Mouse (Mus musculus) heart, postnatal 25 days (tissue): Measurements from ENCODE around the gene Olfr699. TPM values are rescaled to one million over a fixed set of nuclear protein-coding genes. Genes with fewer than 3 reads are reported as not detected.
"Not testable (repeated sequence)": the region's sequence is repeated elsewhere in the genome, so short reads cannot be mapped to it uniquely, and the experiment has no call there.

Source experiments
- DNase-seq: peaks from one replicate; pipeline ENCODE4 v3.0.0; 2022; ENCODE audit warnings: low spot score
- intact Hi-C: fragments of 180-260 bp; cut with DNase I; formaldehyde crosslinking; loops from one replicate; pipeline ENCODE4 v1.15.1; 2025
- total RNA-seq, 2 experiments: library from RNA; stranded (reverse); gene quantifications; 2 replicates each; pipeline ENCODE4 v1.2.3; 2021

Olfr699 gene
- total RNA-seq = not detected

DNA sequence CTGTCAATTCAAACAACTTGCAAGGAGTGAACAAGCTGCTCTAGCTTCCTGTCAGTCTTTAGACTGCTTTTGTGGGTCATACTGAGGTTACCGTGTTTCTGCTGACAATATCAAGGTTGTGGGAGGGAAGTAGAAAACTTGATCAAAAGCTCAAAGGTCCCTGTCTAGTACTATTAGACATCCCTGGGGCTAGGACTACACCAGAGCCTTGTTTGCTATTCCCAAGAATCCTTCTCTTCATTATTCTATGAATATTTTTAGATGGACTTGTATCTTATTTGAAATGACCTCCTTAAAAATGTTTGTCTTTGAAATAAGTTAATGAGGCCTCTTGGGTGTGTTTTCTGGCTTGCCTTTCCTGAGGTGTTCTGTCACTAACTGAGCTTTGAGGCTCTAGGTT, at the start of gene Olfr699:
Gene Olfr699, minus strand, starts transcription at position 101 of the 400 bp plus-strand sequence.
- no peak for DNase-seq
- intact Hi-C loops = no loop called here

DNA sequence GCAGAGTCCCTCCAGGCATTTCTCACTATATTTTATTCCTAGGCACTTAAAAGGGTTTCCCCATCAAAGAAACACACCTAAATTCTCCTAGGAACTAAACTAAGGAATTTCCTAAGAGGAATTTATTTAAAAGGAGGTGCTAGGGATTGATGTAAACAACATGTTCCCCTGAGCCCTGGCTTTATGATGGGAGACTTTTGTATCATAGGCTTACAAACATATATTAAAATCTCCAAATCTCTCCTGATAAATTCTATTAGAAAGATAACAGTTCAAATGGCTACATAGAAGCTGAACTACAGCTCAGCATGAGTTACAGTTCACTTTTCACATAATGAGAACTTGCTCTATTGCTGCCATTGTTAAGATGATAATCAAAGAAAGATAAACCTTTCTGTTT, 40.8 kb upstream of the Olfr699 start, which contains the start of gene Olfr702:
Gene Olfr702, minus strand, starts transcription at position 101 of the 400 bp plus-strand sequence.
- no peak for DNase-seq
- intact Hi-C loops = no loop called here

GRCm38 (mm10) chr7:106818414-106818813, 25.4 kb upstream of the Olfr699 start:
- DNase-seq = no peak
- intact Hi-C loops = no loop called here

GRCm38 (mm10) chr7:106815775-106816174, 22.8 kb upstream of the Olfr699 start:
- DNase-seq = no peak
- intact Hi-C loops = no loop called here

DNA sequence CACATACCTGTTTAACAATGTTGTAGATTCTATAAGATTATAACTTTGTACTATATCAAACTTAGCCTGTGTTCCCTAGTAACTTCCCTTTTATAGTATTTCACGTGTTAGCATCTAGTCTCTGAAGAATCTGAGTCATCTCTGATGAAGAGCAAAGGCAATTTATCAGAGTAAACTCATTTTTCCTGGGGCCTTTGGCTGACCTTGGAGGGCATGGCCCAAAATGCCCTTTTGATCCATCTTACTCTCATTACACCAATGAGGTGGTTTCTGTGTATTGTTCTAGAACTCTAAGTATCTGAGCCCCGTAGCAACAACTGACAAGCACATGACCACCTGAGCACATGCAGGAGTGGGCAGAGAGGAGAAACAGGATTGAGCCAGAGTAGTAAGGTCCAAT, 20.8 kb upstream of the Olfr699 start, which contains the start of gene Olfr701:
Gene Olfr701, plus strand, starts transcription at position 301 of the 400 bp plus-strand sequence.
- no peak for DNase-seq
- intact Hi-C loops = no loop called here

- intact Hi-C loops = no loop called here
- DNase-seq = no peak
Measured at GRCm38 (mm10) chr7:106808734-106809133, 15.7 kb upstream of the Olfr699 start, which contains the start of gene Olfr700. TSS of gene Olfr700 (minus strand) at chr7:106808834.

GRCm38 (mm10) chr7:106788330-106788729, 4.7 kb downstream of the Olfr699 start:
- no peak for DNase-seq
- intact Hi-C loops = no loop called here

GRCm38 (mm10) chr7:106761008-106761407, 32.0 kb downstream of the Olfr699 start:
- intact Hi-C loops, DNase-seq: not testable (repeated sequence)

GRCm38 (mm10) chr7:106758800-106759199, 34.2 kb downstream of the Olfr699 start:
- intact Hi-C loops = no loop called here
- no peak for DNase-seq

GRCm38 (mm10) chr7:106755297-106755696, 37.7 kb downstream of the Olfr699 start, which contains the start of gene Olfr698:
TSS of gene Olfr698 (minus strand) at chr7:106755397.
- intact Hi-C loops = no loop called here

GRCm38 (mm10) chr7:106745811-106746210, 47.2 kb downstream of the Olfr699 start:
- intact Hi-C loops = no loop called here
- DNase-seq = no peak

More at GRCm38 (mm10) chr7:106755297-106755696, 37.7 kb downstream of the Olfr699 start, which contains the start of gene Olfr698:
- DNase-seq = no peak

DNA sequence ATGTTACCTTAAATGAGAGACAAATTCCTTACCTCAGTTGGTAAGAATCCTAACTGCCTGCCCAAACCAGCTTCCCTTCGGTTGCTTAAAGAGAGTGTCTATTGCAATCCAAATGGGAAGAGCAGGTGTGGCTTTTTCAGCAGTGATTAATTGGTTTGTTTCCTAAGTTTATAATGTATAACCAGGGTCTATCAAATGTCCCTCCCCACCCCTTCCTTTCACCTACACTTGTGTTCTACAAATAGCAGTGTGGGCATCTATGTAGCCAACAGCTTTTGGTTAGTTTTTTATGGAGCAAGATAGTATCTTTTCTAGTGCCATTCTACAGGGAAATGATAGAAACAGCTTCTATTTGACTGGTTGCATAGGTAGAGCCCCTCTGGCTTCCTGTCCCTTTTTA, 50.7 kb downstream of the Olfr699 start, which contains the start of gene Olfr697:
Gene Olfr697, minus strand, starts transcription at position 101 of the 400 bp plus-strand sequence.
- intact Hi-C loops = no loop called here

More for the DNA sequence above, 50.7 kb downstream of the Olfr699 start, which contains the start of gene Olfr697:
- DNase-seq = no peak

Other genes with a start within 250 kb of the Olfr699 start
- gene Olfr693, start 112.6 kb downstream of the Olfr699 start, total RNA-seq = not detected
- gene Olfr694, start 101.4 kb downstream of the Olfr699 start, total RNA-seq = not detected
- gene Olfr695, start 76.8 kb downstream of the Olfr699 start, total RNA-seq = not detected
- not detected for gene Olfr697, start 50.8 kb downstream of the Olfr699 start, total RNA-seq
- gene Olfr698, start 37.8 kb downstream of the Olfr699 start, total RNA-seq = not detected
- gene Olfr700, start 15.6 kb upstream of the Olfr699 start, total RNA-seq = not detected
- gene Olfr701, start 20.9 kb upstream of the Olfr699 start, total RNA-seq = not detected
- gene Olfr702, start 40.7 kb upstream of the Olfr699 start, total RNA-seq = not detected
- not detected for gene Olfr703, start 50.2 kb upstream of the Olfr699 start, total RNA-seq
- gene Olfr704, start 70.0 kb upstream of the Olfr699 start, total RNA-seq = not detected
- gene Olfr705, start 83.7 kb upstream of the Olfr699 start, total RNA-seq = not detected
- gene Olfr706, start 95.0 kb upstream of the Olfr699 start, total RNA-seq = not detected
- gene Olfr707, start 108.0 kb upstream of the Olfr699 start, total RNA-seq = not detected
- not detected for gene Olfr1532-ps1, start 114.8 kb upstream of the Olfr699 start, total RNA-seq
- not detected for gene Olfr709-ps1, start 139.0 kb upstream of the Olfr699 start, total RNA-seq
- not detected for gene Olfr710, start 155.1 kb upstream of the Olfr699 start, total RNA-seq
- gene Olfr6, start 170.7 kb upstream of the Olfr699 start, total RNA-seq = not detected
- gene Olfr711, start 182.3 kb upstream of the Olfr699 start, total RNA-seq = not detected
- gene Olfr2, start 212.9 kb upstream of the Olfr699 start, total RNA-seq = not detected
- not detected for gene Olfr713, start 238.0 kb upstream of the Olfr699 start, total RNA-seq